Mouse (Mus musculus): ENCODE measurements around the gene Dctpp1. TPM values are rescaled to one million over a fixed set of nuclear protein-coding genes. Genes with fewer than 3 reads are reported as not detected.
"Not testable (repeated sequence)": the region's sequence is repeated elsewhere in the genome, so short reads cannot be mapped to it uniquely, and the experiment has no call there.

Gene Dctpp1
- polyA plus RNA-seq, 1 experiment = 143 TPM

DNA sequence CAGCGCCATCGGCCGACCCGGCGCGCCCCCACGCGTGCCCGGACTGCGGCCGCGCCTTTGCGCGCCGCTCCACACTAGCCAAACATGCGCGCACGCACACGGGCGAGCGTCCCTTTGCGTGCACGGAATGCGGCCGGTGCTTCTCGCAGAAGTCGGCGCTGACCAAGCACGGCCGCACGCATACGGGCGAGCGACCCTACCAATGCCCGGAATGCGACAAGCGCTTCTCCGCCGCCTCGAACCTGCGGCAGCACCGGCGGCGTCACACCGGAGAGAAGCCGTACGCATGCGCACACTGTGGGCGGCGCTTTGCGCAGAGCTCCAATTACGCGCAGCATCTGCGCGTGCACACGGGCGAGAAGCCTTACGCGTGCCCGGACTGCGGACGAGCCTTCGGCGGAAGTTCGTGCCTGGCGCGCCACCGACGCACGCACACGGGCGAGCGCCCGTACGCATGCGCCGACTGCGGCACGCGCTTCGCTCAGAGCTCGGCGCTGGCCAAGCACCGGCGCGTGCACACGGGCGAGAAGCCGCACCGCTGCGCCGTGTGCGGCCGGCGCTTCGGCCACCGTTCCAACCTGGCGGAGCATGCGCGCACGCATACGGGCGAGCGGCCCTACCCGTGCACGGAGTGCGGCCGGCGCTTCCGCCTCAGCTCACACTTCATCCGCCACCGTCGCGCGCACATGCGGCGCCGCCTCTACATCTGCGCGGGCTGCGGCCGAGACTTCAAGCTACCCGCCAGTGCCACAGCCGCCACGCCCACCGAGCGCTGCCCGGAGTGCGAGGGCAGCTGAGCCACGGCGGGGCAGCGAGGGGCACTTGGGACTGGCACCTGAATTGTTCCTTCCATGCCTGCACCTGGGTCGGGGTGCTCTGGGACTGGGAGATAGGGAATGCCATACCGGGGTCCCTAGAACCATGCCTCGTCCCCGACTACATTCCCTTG, 6.4 kb downstream of the Dctpp1 start:
- Histone ChIP-seq H3K4me3 (replicated peaks) (peak overlapping the region; percentile 96), H3K9me3 (no peaks in the 10 kb centered on the region), H3K4me1 (peaks cover 97% of the 10 kb centered on the region), H3K36me3 (replicated peaks; ENCODE audit: low read length) (peaks cover 39% of the 10 kb centered on the region), H3K27me3 (replicated peaks) (no peaks in the 10 kb centered on the region)
- TF ChIP-seq FLI1 (IDR thresholded peaks at IDR 0.05; ENCODE audit: low read length) = no peak
- no peak for TF ChIP-seq GATA1 (IDR thresholded peaks at IDR 0.05; ENCODE audit: borderline replicate concordance, low read length)

DNA sequence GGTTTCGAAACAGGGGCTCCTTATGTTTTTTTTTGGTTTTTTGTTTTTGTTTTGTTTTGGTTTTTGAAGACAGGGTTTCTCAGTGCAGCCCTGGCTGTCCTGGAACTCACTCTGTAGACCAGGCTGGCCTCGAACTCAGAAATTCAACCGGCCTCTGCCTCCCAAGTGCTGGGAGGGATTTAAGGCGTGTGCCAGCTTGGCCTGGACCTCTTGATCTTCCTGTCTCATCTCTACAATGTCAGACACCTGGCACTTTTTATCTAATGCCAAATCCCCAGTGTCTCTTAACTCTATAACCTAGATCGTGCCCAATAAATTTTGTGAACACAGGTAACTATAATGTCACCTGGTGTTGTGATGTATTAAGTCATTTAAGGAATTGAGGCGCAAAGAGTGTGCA, 7.2 kb downstream of the Dctpp1 start:
- no peak for TF ChIP-seq GATA1 (IDR thresholded peaks at IDR 0.05; ENCODE audit: borderline replicate concordance, low read length)
- TF ChIP-seq FLI1 (IDR thresholded peaks at IDR 0.05; ENCODE audit: low read length) = no peak
- peaks cover 40% of the 10 kb centered on the region for H3K36me3 ChIP-seq (replicated peaks; ENCODE audit: low read length)
- peaks cover 92% of the 10 kb centered on the region for H3K4me1 ChIP-seq
- H3K27me3 ChIP-seq (replicated peaks) = no peaks in the 10 kb centered on the region
- H3K9me3 ChIP-seq = no peaks in the 10 kb centered on the region
- peak overlapping the region; percentile 96 for H3K4me3 ChIP-seq (replicated peaks)

DNA sequence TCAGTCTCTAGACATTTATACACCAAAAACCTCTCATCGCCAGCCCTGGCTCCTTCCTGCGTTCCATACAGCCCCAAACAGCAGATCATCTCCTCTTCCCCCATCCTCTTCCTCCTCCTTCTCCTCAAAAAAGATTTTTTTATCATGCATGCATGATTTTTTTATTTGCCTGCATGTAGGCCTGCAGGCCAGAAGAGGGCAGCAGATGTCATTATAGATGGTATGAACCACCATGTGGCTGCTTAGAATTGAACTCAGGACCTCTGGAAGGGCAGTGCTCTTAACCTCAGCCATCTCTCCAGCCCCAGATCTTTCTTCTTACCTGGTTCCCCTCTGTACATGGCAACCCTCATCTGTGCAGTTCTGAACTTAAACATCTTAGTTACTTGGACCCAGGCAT, 8.1 kb downstream of the Dctpp1 start:
- TF ChIP-seq FLI1 (IDR thresholded peaks at IDR 0.05; ENCODE audit: low read length) (no peak), GATA1 (IDR thresholded peaks at IDR 0.05; ENCODE audit: borderline replicate concordance, low read length) (no peak)
- H3K27me3 ChIP-seq (replicated peaks) = no peaks in the 10 kb centered on the region
- peaks cover 89% of the 10 kb centered on the region for H3K4me1 ChIP-seq
- H3K4me3 ChIP-seq (replicated peaks) = no peak overlapping the region
- H3K9me3 ChIP-seq = no peaks in the 10 kb centered on the region
- peaks cover 49% of the 10 kb centered on the region for H3K36me3 ChIP-seq (replicated peaks; ENCODE audit: low read length)

DNA sequence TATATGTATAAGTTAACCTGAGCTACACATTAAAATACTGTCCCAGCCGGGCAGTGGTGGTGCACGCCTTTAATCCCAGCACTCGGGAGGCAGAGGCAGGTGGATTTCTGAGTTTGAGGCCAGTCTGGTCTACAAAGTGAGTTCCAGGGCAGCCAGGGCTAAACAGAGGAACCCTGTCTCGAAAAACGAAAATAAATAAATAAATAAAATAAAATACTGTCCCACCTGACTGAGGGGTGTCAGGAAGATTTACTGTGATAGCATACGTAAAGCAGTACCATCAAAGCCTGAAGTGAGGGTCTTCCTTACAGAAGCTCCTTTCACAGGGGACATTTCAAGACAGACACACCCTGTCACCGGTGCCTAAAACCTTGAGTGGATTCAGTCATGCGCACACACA, 10.0 kb downstream of the Dctpp1 start:
- H3K9me3 ChIP-seq; H3K4me3 ChIP-seq (replicated peaks); H3K27me3 ChIP-seq (replicated peaks): not testable (repeated sequence)
- peaks cover 89% of the 10 kb centered on the region for H3K4me1 ChIP-seq
- H3K36me3 ChIP-seq (replicated peaks; ENCODE audit: low read length) = peaks cover 53% of the 10 kb centered on the region

DNA sequence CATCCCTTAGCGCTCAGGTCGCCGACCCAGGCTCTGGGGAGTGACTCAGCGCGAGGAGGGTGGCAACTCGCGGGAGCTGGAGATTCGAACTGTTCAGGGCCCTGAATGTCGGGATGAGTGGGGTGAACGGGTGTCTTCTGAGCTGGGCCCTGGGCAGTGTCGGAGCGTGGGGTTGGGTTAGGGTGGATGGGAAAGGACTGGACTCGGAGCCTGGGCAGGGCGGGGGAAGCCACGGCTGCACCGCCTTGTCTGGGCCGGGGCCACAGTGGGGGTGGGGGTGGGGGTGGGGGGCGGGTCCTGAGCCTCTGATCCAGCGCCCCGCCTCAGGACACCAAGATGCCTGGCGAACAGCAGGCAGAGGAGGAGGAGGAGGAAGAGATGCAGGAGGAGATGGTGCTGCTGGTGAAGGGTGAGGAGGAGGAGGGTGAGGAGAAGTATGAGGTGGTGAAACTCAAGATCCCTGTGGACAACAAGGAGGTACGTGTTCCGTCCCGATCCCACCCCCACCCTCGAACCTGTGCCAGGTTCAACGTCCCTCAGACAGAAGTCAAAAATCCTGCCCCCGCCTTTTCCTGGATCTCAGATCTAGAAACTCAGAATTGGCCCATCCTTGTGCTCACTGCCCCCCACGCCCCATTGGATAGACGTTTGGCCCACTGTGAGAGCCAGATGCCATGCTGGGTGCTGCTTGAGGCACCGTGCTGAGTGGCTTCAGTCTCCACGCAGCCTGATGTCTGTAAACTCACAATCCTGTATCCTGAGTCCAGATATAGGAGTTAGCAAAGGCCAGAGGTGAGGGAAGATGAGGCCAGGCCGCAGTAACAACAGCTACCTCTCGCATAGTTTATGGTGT, 15.6 kb downstream of the Dctpp1 start:
- Histone ChIP-seq H3K36me3 (replicated peaks; ENCODE audit: low read length) (peaks cover 45% of the 10 kb centered on the region), H3K4me1 (peaks cover 55% of the 10 kb centered on the region), H3K27me3 (replicated peaks) (no peaks in the 10 kb centered on the region), H3K9me3 (peaks cover 5% of the 10 kb centered on the region; the same call in 1 of the 2 replicates), H3K4me3 (replicated peaks) (peak overlapping the region; percentile 96)
- TF ChIP-seq GATA1 (IDR thresholded peaks at IDR 0.05; ENCODE audit: borderline replicate concordance, low read length) = no peak
- no peak for TF ChIP-seq FLI1 (IDR thresholded peaks at IDR 0.05; ENCODE audit: low read length)

DNA sequence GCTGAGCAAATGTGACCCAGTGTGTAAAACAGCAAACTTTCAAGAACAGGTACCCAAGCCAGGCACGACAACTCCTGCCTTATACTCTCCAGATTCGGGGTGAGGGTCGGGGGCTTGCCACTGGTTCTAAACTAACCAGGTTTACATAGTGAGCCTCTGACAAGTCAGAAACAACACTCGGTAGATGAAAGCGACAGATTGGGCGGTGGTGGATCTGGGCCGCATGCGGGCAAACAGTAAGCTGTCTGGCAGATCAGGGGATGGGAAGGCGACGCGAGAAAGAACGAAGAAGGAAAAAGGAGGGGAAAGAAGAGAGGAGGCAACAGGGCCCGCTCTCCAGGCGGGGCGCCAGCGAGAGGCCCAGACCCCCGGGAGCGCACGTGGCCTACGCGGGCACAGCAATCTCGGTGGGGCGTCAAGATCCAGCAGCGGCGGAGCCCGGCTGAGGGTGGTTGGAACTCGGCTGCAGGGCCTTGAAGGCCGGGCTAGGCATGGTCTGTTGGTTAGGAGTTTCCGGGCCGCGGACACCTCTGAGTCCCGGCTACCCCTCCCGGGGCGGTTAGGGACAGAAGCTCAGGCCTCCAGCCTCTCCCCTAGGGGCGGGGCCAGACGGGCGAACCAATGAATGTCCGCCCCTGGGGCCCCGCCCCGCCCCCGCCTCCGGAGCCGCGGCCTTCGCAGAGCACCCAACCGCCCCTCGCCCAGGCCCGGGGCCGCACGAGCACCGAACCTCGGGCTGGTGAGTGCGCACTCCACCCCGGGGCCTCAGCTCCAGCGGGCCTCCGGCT, 16.4 kb downstream of the Dctpp1 start, which contains the start of gene Zfp771:
Zfp771 (plus strand) TSS at position 405 of the 788 bp plus-strand sequence.
- TF ChIP-seq FLI1 (IDR thresholded peaks at IDR 0.05; ENCODE audit: low read length) = no peak
- TF ChIP-seq GATA1 (IDR thresholded peaks at IDR 0.05; ENCODE audit: borderline replicate concordance, low read length) = no peak
- H3K36me3 ChIP-seq (replicated peaks; ENCODE audit: low read length) = peaks cover 37% of the 10 kb centered on the region
- H3K9me3 ChIP-seq = peaks cover 5% of the 10 kb centered on the region; the same call in 1 of the 2 replicates
- H3K4me3 ChIP-seq (replicated peaks) = peak within 1 kb of the TSS; percentile 96
- no peaks in the 10 kb centered on the region for H3K27me3 ChIP-seq (replicated peaks)
- H3K4me1 ChIP-seq = peaks cover 47% of the 10 kb centered on the region

GRCm38 (mm10) chr7:127243361-127243867, 17.1 kb downstream of the Dctpp1 start:
- TF ChIP-seq GATA1 (IDR thresholded peaks at IDR 0.05; ENCODE audit: borderline replicate concordance, low read length) (no peak), FLI1 (IDR thresholded peaks at IDR 0.05; ENCODE audit: low read length) (no peak)
- H3K4me3 ChIP-seq (replicated peaks) = peak overlapping the region; percentile 96

GRCm38 (mm10) chr7:127234777-127235176, 25.7 kb downstream of the Dctpp1 start:
- TF ChIP-seq FLI1 (IDR thresholded peaks at IDR 0.05; ENCODE audit: low read length) (no peak), GATA1 (IDR thresholded peaks at IDR 0.05; ENCODE audit: borderline replicate concordance, low read length) (no peak)
- no peaks in the 10 kb centered on the region for H3K9me3 ChIP-seq
- H3K27me3 ChIP-seq (replicated peaks) = no peaks in the 10 kb centered on the region
- H3K4me1 ChIP-seq = peaks cover 66% of the 10 kb centered on the region
- peak overlapping the region; percentile 3 for H3K4me3 ChIP-seq (replicated peaks)
- peaks cover 57% of the 10 kb centered on the region for H3K36me3 ChIP-seq (replicated peaks; ENCODE audit: low read length)

More at GRCm38 (mm10) chr7:127243361-127243867, 17.1 kb downstream of the Dctpp1 start:
- Histone ChIP-seq H3K27me3 (replicated peaks) (no peaks in the 10 kb centered on the region), H3K9me3 (peaks cover 5% of the 10 kb centered on the region; the same call in 1 of the 2 replicates), H3K36me3 (replicated peaks; ENCODE audit: low read length) (peaks cover 38% of the 10 kb centered on the region), H3K4me1 (peaks cover 50% of the 10 kb centered on the region)

DNA sequence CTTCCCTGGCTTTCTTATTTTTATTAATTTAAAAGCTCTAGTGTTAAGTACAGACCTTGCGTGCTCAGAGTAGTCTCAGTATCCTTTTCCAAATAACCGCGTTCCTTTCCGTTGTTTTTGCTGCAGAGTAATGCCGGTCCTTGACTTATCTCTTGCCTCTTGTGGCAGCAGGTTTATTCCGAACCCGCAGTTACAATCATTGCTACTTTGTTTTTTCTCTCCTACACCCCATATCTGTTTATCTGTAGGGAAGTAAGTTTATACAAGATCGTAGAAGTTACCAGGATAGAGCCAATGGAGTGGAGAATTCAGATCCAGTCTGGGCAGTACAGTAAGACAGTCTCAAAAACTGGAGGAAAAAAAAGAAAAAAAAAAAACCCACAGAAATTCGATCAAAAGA, 26.7 kb downstream of the Dctpp1 start:
- TF ChIP-seq GATA1 (IDR thresholded peaks at IDR 0.05; ENCODE audit: borderline replicate concordance, low read length) = no peak
- TF ChIP-seq FLI1 (IDR thresholded peaks at IDR 0.05; ENCODE audit: low read length) = no peak
- Histone ChIP-seq H3K36me3 (replicated peaks; ENCODE audit: low read length) (peaks cover 62% of the 10 kb centered on the region), H3K4me3 (replicated peaks) (peak overlapping the region; percentile 100), H3K4me1 (peaks cover 75% of the 10 kb centered on the region), H3K27me3 (replicated peaks) (no peaks in the 10 kb centered on the region), H3K9me3 (no peaks in the 10 kb centered on the region)

All from megakaryocyte, embryonic 14.5 days (primary cell).